Comparison of ENCODE assay signal across 20 mouse cellular contexts in the genomic region with DNA sequence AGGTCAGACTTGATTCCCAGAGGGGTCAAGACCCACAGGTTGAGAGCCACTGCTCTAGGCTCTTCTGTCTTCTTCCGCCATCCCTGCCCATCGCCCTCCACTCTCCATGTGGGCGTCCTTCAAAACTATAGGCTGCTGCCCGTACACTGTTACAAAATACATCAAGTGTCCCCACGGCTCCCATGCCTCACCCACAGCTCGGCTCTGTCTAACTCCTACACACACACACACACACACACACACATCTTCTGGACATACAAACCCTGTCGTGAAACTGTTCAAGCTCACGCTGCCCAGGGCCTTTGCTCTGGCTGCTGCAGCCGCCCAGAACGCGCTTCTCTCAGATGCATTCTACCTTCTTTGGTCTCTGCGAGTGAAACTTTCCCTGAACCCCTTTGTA.
A peak's percentile ranks its signal among the peaks of the same experiment; 100 is the strongest.
DNase-seq lines count a peak whose midpoint lies in the region; ATAC-seq and TF ChIP-seq lines count a peak whose summit lies in the region.
"Had no signal": no experiment of that assay in that cellular context is flagged by ENCODE, and none has a peak within 500 bp of the region (broad histone marks: within the 10 kb centered on the region; RNA-seq: fewer than 3 reads in every experiment).

No protein-coding gene starts in this region.

- no peaks in the 10 kb centered on the region for H3K79me2 ChIP-seq in myocyte (ENCODE audit: control insufficient read depth, insufficient read depth)

- no peak overlapping the region for H3K4me2 ChIP-seq in forebrain, embryonic 12.5 days
- H3K4me2 ChIP-seq in hindbrain, postnatal 0 days (ENCODE audit: low read depth, low read length): no peak overlapping the region
- no peak overlapping the region for H3K4me2 ChIP-seq in lung, embryonic 16.5 days (ENCODE audit: low read depth, low read length)
- H3K4me2 ChIP-seq in myocyte (ENCODE audit: low read depth): peak overlapping the region; percentile 18
- H3K4me2 ChIP-seq: hindbrain, embryonic 12.5 days; limb, embryonic 12.5 days; liver, embryonic 13.5 days; midbrain, embryonic 13.5 days had no signal

- no peak overlapping the region for H3K9ac ChIP-seq in forebrain, embryonic 12.5 days
- H3K9ac ChIP-seq in hindbrain, postnatal 0 days (replicated peaks; ENCODE audit: low read length): no peak overlapping the region
- H3K9ac ChIP-seq in lung, embryonic 16.5 days (ENCODE audit: low read length): peak overlapping the region; percentile 47; the same call in 1 of the 2 replicates
- H3K9ac ChIP-seq: hindbrain, embryonic 12.5 days; limb, embryonic 12.5 days; midbrain, embryonic 13.5 days had no signal

- no peak overlapping the region for H3ac ChIP-seq in myocyte (ENCODE audit: control insufficient read depth, insufficient read length)

- H3K27me3 ChIP-seq in forebrain, embryonic 10.5 days (ENCODE audit: poor library complexity, severe bottlenecking): 0 out of 2 replicates have a peak, but pooled peaks cover 4% of the 10 kb centered on the region
- H3K27me3 ChIP-seq in forebrain, embryonic 12.5 days: no peaks in the 10 kb centered on the region
- no peaks in the 10 kb centered on the region for H3K27me3 ChIP-seq in hindbrain, embryonic 10.5 days (ENCODE audit: insufficient read depth, poor library complexity, severe bottlenecking)
- no peaks in the 10 kb centered on the region for H3K27me3 ChIP-seq in hindbrain, postnatal 0 days (ENCODE audit: insufficient read depth, low read length)
- no peaks in the 10 kb centered on the region for H3K27me3 ChIP-seq in lung, embryonic 16.5 days (ENCODE audit: control insufficient read depth, insufficient read depth, low read depth, low read length)
- no peaks in the 10 kb centered on the region for H3K27me3 ChIP-seq in myocyte (ENCODE audit: control insufficient read depth, insufficient read depth, insufficient read length)
- H3K27me3 ChIP-seq: hindbrain, embryonic 12.5 days; limb, embryonic 12.5 days; liver, embryonic 13.5 days; midbrain, embryonic 13.5 days had no signal

- H3K36me3 ChIP-seq in forebrain, embryonic 10.5 days (replicated peaks): no peaks in the 10 kb centered on the region
- H3K36me3 ChIP-seq in forebrain, embryonic 12.5 days (replicated peaks): no peaks in the 10 kb centered on the region
- no peaks in the 10 kb centered on the region for H3K36me3 ChIP-seq in hindbrain, embryonic 10.5 days
- no peaks in the 10 kb centered on the region for H3K36me3 ChIP-seq in hindbrain, postnatal 0 days (ENCODE audit: insufficient read depth, low read length)
- no peaks in the 10 kb centered on the region for H3K36me3 ChIP-seq in lung, embryonic 16.5 days (ENCODE audit: control insufficient read depth, insufficient read depth, low read length)
- no peaks in the 10 kb centered on the region for H3K36me3 ChIP-seq in myocyte (ENCODE audit: control insufficient read depth, insufficient read depth)
- H3K36me3 ChIP-seq: hindbrain, embryonic 12.5 days; limb, embryonic 12.5 days; liver, embryonic 13.5 days; midbrain, embryonic 13.5 days had no signal

- H3K4me1 ChIP-seq in forebrain, embryonic 10.5 days: peaks cover 42% of the 10 kb centered on the region
- peaks cover 7% of the 10 kb centered on the region; the same call in 1 of the 2 replicates for H3K4me1 ChIP-seq in forebrain, embryonic 12.5 days
- H3K4me1 ChIP-seq in hindbrain, embryonic 10.5 days (replicated peaks): peaks cover 43% of the 10 kb centered on the region
- H3K4me1 ChIP-seq in hindbrain, postnatal 0 days (ENCODE audit: insufficient read depth, low read length): 0 out of 2 replicates have a peak, but pooled peaks cover 7% of the 10 kb centered on the region
- H3K4me1 ChIP-seq in lung, embryonic 16.5 days (replicated peaks; ENCODE audit: control insufficient read depth, insufficient read depth, low read length): peaks cover 27% of the 10 kb centered on the region

- ATAC-seq in forebrain, embryonic 12.5 days (ENCODE audit: low FRiP score): no peak
- no peak for ATAC-seq in hindbrain, postnatal 0 days
- ATAC-seq in lung, embryonic 16.5 days (ENCODE audit: low read depth): no peak
- ATAC-seq: forebrain, embryonic 14.5 days; inflammation-experienced regulatory T-cells, adult 6 months; midbrain, embryonic 13.5 days had no signal

- no peaks in the 10 kb centered on the region for H3K9me3 ChIP-seq in forebrain, embryonic 10.5 days
- H3K9me3 ChIP-seq in forebrain, embryonic 12.5 days: no peaks in the 10 kb centered on the region
- H3K9me3 ChIP-seq in hindbrain, embryonic 10.5 days: no peaks in the 10 kb centered on the region
- H3K9me3 ChIP-seq in hindbrain, postnatal 0 days (ENCODE audit: low read length): no peaks in the 10 kb centered on the region
- no peaks in the 10 kb centered on the region for H3K9me3 ChIP-seq in lung, embryonic 16.5 days (ENCODE audit: control insufficient read depth, low read length)
- H3K9me3 ChIP-seq: hindbrain, embryonic 12.5 days; limb, embryonic 12.5 days; liver, embryonic 13.5 days; midbrain, embryonic 13.5 days had no signal

- TF ChIP-seq POLR2A in myocyte (IDR thresholded peaks at IDR 0.05; ENCODE audit: insufficient read length, low read depth): no peak

- H3K27ac ChIP-seq in forebrain, embryonic 10.5 days: peak overlapping the region; percentile 67
- no peak overlapping the region for H3K27ac ChIP-seq in forebrain, embryonic 12.5 days
- peak overlapping the region; percentile 53 for H3K27ac ChIP-seq in hindbrain, embryonic 10.5 days
- H3K27ac ChIP-seq in hindbrain, postnatal 0 days: no peak overlapping the region
- peak overlapping the region; percentile 17 for H3K27ac ChIP-seq in lung, embryonic 16.5 days (ENCODE audit: low read length)
- H3K27ac ChIP-seq: hindbrain, embryonic 12.5 days; limb, embryonic 12.5 days; liver, embryonic 13.5 days; midbrain, embryonic 13.5 days had no signal

- no peak for DNase-seq in forebrain, embryonic 10.5 days (ENCODE audit: extremely low spot score, low spot score)
- DNase-seq in hindbrain, embryonic 10.5 days (ENCODE audit: low spot score): no peak
- DNase-seq in hindbrain, postnatal 0 days (ENCODE audit: low spot score): no peak
- DNase-seq in lung, adult 18-20 months: no peak
- DNase-seq in urinary bladder, postnatal 4 days (ENCODE audit: low spot score in 2 of 2): no peak
- DNase-seq: adrenal gland, adult 2 months; cerebellum, adult 2 months; cerebellum, postnatal 36 days; kidney, adult 9 months; liver, embryonic 13.5 days; right cerebral cortex, postnatal 14 days; thymus, adult 2 months had no signal

- TF ChIP-seq CTCF in hindbrain, postnatal 0 days (IDR thresholded peaks at IDR 0.05; ENCODE audit: low read depth): no peak

- H3K4me3 ChIP-seq in forebrain, embryonic 10.5 days: no peak overlapping the region
- H3K4me3 ChIP-seq in forebrain, embryonic 12.5 days (replicated peaks): no peak overlapping the region
- no peak overlapping the region for H3K4me3 ChIP-seq in hindbrain, embryonic 10.5 days
- H3K4me3 ChIP-seq in hindbrain, postnatal 0 days (ENCODE audit: low read length): no peak overlapping the region
- no peak overlapping the region for H3K4me3 ChIP-seq in lung, embryonic 16.5 days (ENCODE audit: low read length)
- no peak overlapping the region for H3K4me3 ChIP-seq in myocyte
- H3K4me3 ChIP-seq: hindbrain, embryonic 12.5 days; limb, embryonic 12.5 days; liver, embryonic 13.5 days; midbrain, embryonic 13.5 days had no signal

- WGBS in forebrain, embryonic 10.5 days: 88% methylated on average over 12 of the region's 12 CpGs
- WGBS in forebrain, embryonic 12.5 days: 90% methylated on average over 12 of the region's 12 CpGs
- 85% methylated on average over 12 of the region's 12 CpGs for WGBS in hindbrain, embryonic 10.5 days
- 85% methylated on average over 12 of the region's 12 CpGs for WGBS in hindbrain, postnatal 0 days
- 68% methylated on average over 12 of the region's 12 CpGs for WGBS in lung, embryonic 16.5 days

TF ChIP-seq in myocyte, 11 proteins besides CTCF, POLR2A, EP300 and RAD21:
- TF ChIP-seq REST (IDR thresholded peaks at IDR 0.05; ENCODE audit: insufficient read depth, insufficient read length) (no peak), MAX (IDR thresholded peaks at IDR 0.05; ENCODE audit: low read depth) (no peak), USF1 (IDR thresholded peaks at IDR 0.05; ENCODE audit: low read depth) (no peak), E2F4 (IDR thresholded peaks at IDR 0.05; ENCODE audit: insufficient read depth) (no peak), SRF (IDR thresholded peaks at IDR 0.05; ENCODE audit: control insufficient read depth, insufficient read length, low read depth) (no peak), MYOD1 (IDR thresholded peaks at IDR 0.05; ENCODE audit: control insufficient read depth in 1 of 3, insufficient read length in 2 of 3, low read depth in 2 of 3) (no peak), CEBPB (IDR thresholded peaks at IDR 0.05; ENCODE audit: insufficient read depth, poor library complexity, severe bottlenecking) (no peak), TCF3 (IDR thresholded peaks at IDR 0.05; ENCODE audit: insufficient read length, low read depth) (no peak), POLR2AphosphoS2 (IDR thresholded peaks at IDR 0.05; ENCODE audit: insufficient read length, low read depth) (no peak), MYOG (IDR thresholded peaks at IDR 0.05; ENCODE audit: control insufficient read depth in 1 of 3, insufficient read depth in 1 of 3, insufficient read length in 2 of 3, low read depth in 2 of 3) (no peak), TCF12 (IDR thresholded peaks at IDR 0.05; ENCODE audit: insufficient read depth, poor library complexity, severe bottlenecking) (no peak)

Comparison
In these comparisons a context has a peak if more than half of its experiments do, and no peak if none do; other contexts are left out.
1. H3K27ac ChIP-seq: peak in forebrain, embryonic 10.5 days (single experiment), hindbrain, embryonic 10.5 days (single experiment) and lung, embryonic 16.5 days (single experiment); none in forebrain, embryonic 12.5 days (single experiment) and hindbrain, postnatal 0 days (single experiment).